Mouse (Mus musculus): Measurements from ENCODE around the gene Slc30a2. TPM values are rescaled to one million over a fixed set of nuclear protein-coding genes. Genes with fewer than 3 reads are reported as not detected.

Gene Slc30a2
- total RNA-seq, 1 experiment: 24.3 TPM

DNA sequence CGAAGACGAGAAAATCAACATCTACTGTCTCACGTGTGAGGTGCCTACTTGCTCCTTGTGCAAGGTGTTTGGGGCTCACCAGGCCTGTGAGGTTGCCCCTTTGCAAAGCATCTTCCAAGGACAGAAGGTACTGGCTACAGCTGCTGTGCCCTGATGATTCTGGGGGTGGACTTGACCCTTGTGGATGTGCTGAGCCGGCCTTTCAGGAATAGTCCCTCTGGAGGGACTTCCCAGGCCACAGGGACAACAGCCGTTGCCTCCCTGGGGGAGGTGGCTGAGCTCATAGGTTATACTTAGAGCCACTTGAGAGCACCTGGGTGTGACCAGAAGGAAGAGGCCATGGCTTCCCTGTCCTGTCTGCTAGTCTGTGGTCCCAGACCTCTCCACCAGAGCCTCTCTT is 23.3 kb upstream of the Slc30a2 start:
- Histone ChIP-seq H3K4me1 (ENCODE audit: control insufficient read depth in 2 of 2, insufficient read depth in 2 of 2, low read length in 2 of 2, poor library complexity in 1 of 2) (peaks cover 3 to 17% of the 10 kb centered on the region in 2 experiments), H3K9ac (ENCODE audit: insufficient read depth, low read depth, low read length, poor library complexity, severe bottlenecking) (no peak overlapping the region), H3K27ac (ENCODE audit: insufficient read depth, low read depth, low read length, poor library complexity, severe bottlenecking) (no peak overlapping the region), H3K4me3 (ENCODE audit: insufficient read depth in 1 of 2, low read depth in 1 of 2, low read length in 2 of 2, poor library complexity in 1 of 2, severe bottlenecking in 1 of 2) (no peak overlapping the region), H3K9me3 (ENCODE audit: control insufficient read depth, insufficient read depth, low read depth, low read length) (no peaks in the 10 kb centered on the region), H3K36me3 (ENCODE audit: control insufficient read depth, insufficient read depth, low read length, poor library complexity, severe bottlenecking) (0 out of 2 replicates have a peak, but pooled peaks cover 2% of the 10 kb centered on the region)
- TF ChIP-seq CHD2 (IDR thresholded peaks at IDR 0.05; ENCODE audit: low read depth, low read length): no peak
- no peak for TF ChIP-seq MAFK (IDR thresholded peaks at IDR 0.05; ENCODE audit: insufficient read depth, low read depth, low read length)
- no peak for TF ChIP-seq ZNF384 (IDR thresholded peaks at IDR 0.05; ENCODE audit: low read depth, low read length)
- TF ChIP-seq HCFC1 (IDR thresholded peaks at IDR 0.05; ENCODE audit: borderline replicate concordance, insufficient read depth, low read length): no peak
- TF ChIP-seq ZC3H11A (IDR thresholded peaks at IDR 0.05; ENCODE audit: borderline replicate concordance, low read depth, low read length): no peak
- DNase-seq (ENCODE audit: low read depth, low spot score): no peak
- in situ Hi-C loops (cut with MboI; ENCODE audit: low sequenced_read_pairs in 2 of 2, unreplicated experiment in 2 of 2): no loop called here

DNA sequence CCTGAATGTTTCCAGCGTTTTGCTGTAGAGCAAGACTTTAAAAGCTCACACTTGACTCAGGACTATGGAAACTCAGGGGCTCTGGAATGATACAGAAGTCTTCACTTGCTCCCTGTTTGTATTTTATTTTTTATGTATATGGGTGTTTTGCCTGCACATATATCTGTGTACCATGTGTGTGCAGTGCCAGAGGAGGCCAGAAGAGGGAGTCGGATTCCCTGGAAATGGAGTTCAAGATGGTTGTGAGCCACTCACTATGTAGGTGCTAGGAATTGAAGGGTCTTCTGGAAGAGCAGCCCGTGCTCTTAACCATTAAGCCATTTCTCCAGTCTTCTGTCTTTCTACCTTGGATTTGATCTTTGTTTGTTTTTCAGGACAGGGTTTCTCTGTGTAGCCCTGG is 21.5 kb upstream of the Slc30a2 start:
- in situ Hi-C loops (cut with MboI; ENCODE audit: low sequenced_read_pairs in 2 of 2, unreplicated experiment in 2 of 2): no loop called here
- TF ChIP-seq HCFC1 (IDR thresholded peaks at IDR 0.05; ENCODE audit: borderline replicate concordance, insufficient read depth, low read length) (no peak), ZNF384 (IDR thresholded peaks at IDR 0.05; ENCODE audit: low read depth, low read length) (no peak), ZC3H11A (IDR thresholded peaks at IDR 0.05; ENCODE audit: borderline replicate concordance, low read depth, low read length) (no peak)
- no peak for DNase-seq (ENCODE audit: low read depth, low spot score)
- Histone ChIP-seq H3K9me3 (ENCODE audit: control insufficient read depth, insufficient read depth, low read depth, low read length) (no peaks in the 10 kb centered on the region), H3K9ac (ENCODE audit: insufficient read depth, low read depth, low read length, poor library complexity, severe bottlenecking) (no peak overlapping the region), H3K36me3 (ENCODE audit: control insufficient read depth, insufficient read depth, low read length, poor library complexity, severe bottlenecking) (0 out of 2 replicates have a peak, but pooled peaks cover 2% of the 10 kb centered on the region), H3K4me3 (ENCODE audit: insufficient read depth in 1 of 2, low read depth in 1 of 2, low read length in 2 of 2, poor library complexity in 1 of 2, severe bottlenecking in 1 of 2) (no peak overlapping the region), H3K4me1 (ENCODE audit: control insufficient read depth in 2 of 2, insufficient read depth in 2 of 2, low read length in 2 of 2, poor library complexity in 1 of 2) (peaks cover under 1 to 11% of the 10 kb centered on the region in 2 experiments; a peak in 2 of 4 replicates), H3K27ac (ENCODE audit: insufficient read depth, low read depth, low read length, poor library complexity, severe bottlenecking) (no peak overlapping the region)

DNA sequence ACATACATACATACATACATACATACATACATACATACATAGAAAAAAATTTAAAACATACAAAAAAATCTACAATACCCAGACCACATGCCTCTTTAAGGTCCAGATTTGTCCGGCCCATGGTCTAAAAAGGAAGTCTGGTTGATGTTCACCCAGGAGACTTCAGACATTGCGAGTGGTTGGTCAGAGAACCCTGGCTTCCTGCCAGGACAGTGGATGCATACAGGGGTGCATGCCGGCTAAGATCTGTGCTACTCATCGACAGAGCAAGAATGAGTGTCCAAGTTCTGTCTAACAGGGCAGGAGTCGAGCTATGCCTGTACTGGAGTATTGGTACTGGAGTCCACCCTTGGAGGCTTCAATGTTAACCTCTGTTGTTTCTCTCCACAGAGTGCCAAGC is 18.3 kb upstream of the Slc30a2 start:
- Histone ChIP-seq H3K27ac (ENCODE audit: insufficient read depth, low read depth, low read length, poor library complexity, severe bottlenecking) (no peak overlapping the region), H3K9me3 (ENCODE audit: control insufficient read depth, insufficient read depth, low read depth, low read length) (no peaks in the 10 kb centered on the region), H3K36me3 (ENCODE audit: control insufficient read depth, insufficient read depth, low read length, poor library complexity, severe bottlenecking) (0 out of 2 replicates have a peak, but pooled peaks cover 2% of the 10 kb centered on the region), H3K4me3 (ENCODE audit: insufficient read depth in 1 of 2, low read depth in 1 of 2, low read length in 2 of 2, poor library complexity in 1 of 2, severe bottlenecking in 1 of 2) (no peak overlapping the region), H3K4me1 (ENCODE audit: control insufficient read depth in 2 of 2, insufficient read depth in 2 of 2, low read length in 2 of 2, poor library complexity in 1 of 2) (peaks cover 7 to 21% of the 10 kb centered on the region in 2 experiments), H3K9ac (ENCODE audit: insufficient read depth, low read depth, low read length, poor library complexity, severe bottlenecking) (no peak overlapping the region)
- in situ Hi-C loops (cut with MboI; ENCODE audit: low sequenced_read_pairs in 2 of 2, unreplicated experiment in 2 of 2): no loop called here
- DNase-seq (ENCODE audit: low read depth, low spot score): no peak
- TF ChIP-seq ZNF384 (IDR thresholded peaks at IDR 0.05; ENCODE audit: low read depth, low read length): no peak
- no peak for TF ChIP-seq ZC3H11A (IDR thresholded peaks at IDR 0.05; ENCODE audit: borderline replicate concordance, low read depth, low read length)
- TF ChIP-seq HCFC1 (IDR thresholded peaks at IDR 0.05; ENCODE audit: borderline replicate concordance, insufficient read depth, low read length): no peak
- TF ChIP-seq MAFK (IDR thresholded peaks at IDR 0.05; ENCODE audit: insufficient read depth, low read depth, low read length): no peak
- no peak for TF ChIP-seq CHD2 (IDR thresholded peaks at IDR 0.05; ENCODE audit: low read depth, low read length)

DNA sequence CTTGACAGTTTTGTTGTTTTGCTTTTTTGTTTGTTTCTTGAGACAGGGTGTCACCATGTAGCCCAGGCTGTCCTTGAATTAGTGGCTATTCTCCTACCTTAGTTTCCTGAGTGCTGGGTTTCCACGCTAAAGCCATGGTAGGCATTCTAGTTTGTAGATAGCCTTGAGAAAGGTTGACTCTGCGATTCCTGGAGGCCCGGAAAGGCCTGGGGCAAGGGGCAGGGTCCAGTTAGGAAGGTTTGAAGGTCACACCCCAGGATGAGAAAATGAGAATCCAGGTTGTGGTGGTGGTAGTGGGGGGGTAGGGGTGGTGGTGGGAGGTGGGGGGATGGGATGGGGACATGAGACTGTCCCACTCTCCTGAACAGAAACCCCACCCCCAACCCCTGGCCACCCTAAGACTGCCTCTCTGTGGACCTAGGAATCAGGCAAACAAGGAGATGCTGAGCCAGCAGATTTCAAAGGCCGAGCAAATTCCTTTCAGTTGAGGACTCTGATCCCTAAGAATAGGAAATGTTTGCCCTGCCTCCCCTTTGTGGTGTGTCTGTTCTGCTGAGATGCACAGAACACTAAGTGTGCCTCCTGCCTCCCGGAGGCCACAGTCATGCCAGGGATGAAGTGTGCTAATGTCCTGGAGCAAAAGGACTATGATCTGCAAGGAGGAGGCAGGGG is 16.0 kb upstream of the Slc30a2 start:
- peak; percentile 99 for TF ChIP-seq MAFK (IDR thresholded peaks at IDR 0.05; ENCODE audit: insufficient read depth, low read depth, low read length)
- TF ChIP-seq ZNF384 (IDR thresholded peaks at IDR 0.05; ENCODE audit: low read depth, low read length): no peak
- Histone ChIP-seq H3K9me3 (ENCODE audit: control insufficient read depth, insufficient read depth, low read depth, low read length) (no peaks in the 10 kb centered on the region), H3K9ac (ENCODE audit: insufficient read depth, low read depth, low read length, poor library complexity, severe bottlenecking) (peak overlapping the region; percentile 5; the same call in 1 of the 2 replicates), H3K4me3 (ENCODE audit: insufficient read depth in 1 of 2, low read depth in 1 of 2, low read length in 2 of 2, poor library complexity in 1 of 2, severe bottlenecking in 1 of 2) (0 out of 4 replicates have a peak overlapping the region, but pooled peaks of 1 of the 2 experiments have one; percentile 4), H3K4me1 (ENCODE audit: control insufficient read depth in 2 of 2, insufficient read depth in 2 of 2, low read length in 2 of 2, poor library complexity in 1 of 2) (peaks cover 7 to 24% of the 10 kb centered on the region in 2 experiments), H3K27ac (ENCODE audit: insufficient read depth, low read depth, low read length, poor library complexity, severe bottlenecking) (peak overlapping the region; percentile 51), H3K36me3 (ENCODE audit: control insufficient read depth, insufficient read depth, low read length, poor library complexity, severe bottlenecking) (0 out of 2 replicates have a peak, but pooled peaks cover 2% of the 10 kb centered on the region)
- DNase-seq (ENCODE audit: low read depth, low spot score): no peak
- in situ Hi-C loops (cut with MboI; ENCODE audit: low sequenced_read_pairs in 2 of 2, unreplicated experiment in 2 of 2): no loop called here

Data from ES-E14 (cell line).